Mouse (Mus musculus): ENCODE data around the gene Dleu7. TPM values are rescaled to one million over a fixed set of nuclear protein-coding genes. Genes with fewer than 3 reads are reported as not detected.
A peak's percentile ranks its signal among the peaks of the same experiment; 100 is the strongest.

Gene Dleu7
- polyA plus RNA-seq, 1 experiment from 2014 or later, result 0.78 TPM

DNA sequence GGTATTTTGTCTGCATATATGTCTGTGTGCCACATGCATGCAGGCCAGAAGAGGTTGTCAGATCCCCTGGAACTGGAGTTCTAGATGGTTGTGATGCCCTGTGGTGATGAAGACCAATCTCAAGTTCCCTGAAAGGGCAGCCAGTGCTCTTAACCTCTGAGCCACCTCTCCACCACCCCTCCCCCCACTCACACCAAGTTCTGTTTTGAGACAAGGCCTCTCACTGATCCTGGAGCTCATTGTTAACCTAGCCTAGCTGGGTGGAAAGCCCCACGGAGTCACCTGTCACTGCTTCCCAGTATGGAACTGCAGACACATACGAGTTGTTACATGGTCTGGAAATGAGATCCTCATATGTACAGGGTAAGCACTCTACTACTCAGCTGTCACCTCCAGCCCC is 9.9 kb downstream of the Dleu7 start:
- H3K9ac ChIP-seq (ENCODE audit: low read length), result no peak overlapping the region
- H3K27ac ChIP-seq (replicated peaks in 1 of 2; ENCODE audit: control insufficient read depth in 1 of 2, insufficient read depth in 1 of 2, low read depth in 2 of 2, low read length in 2 of 2), result no peak overlapping the region
- H3K4me3 ChIP-seq (ENCODE audit: control insufficient read depth in 1 of 2, insufficient read depth in 1 of 2, low read depth in 1 of 2, low read length in 2 of 2), result no peak overlapping the region
- no peaks in the 10 kb centered on the region for H3K9me3 ChIP-seq (ENCODE audit: control insufficient read depth, low read length)
- H3K4me1 ChIP-seq (ENCODE audit: control insufficient read depth in 2 of 2, insufficient read depth in 2 of 2, low read length in 2 of 2), result peaks cover 0 to 3% of the 10 kb centered on the region in 2 experiments; a peak in 1 of 4 replicates
- no peaks in the 10 kb centered on the region for H3K36me3 ChIP-seq (ENCODE audit: control insufficient read depth, insufficient read depth, low read length)
- WGBS, result 51% methylated on average over 2 of the region's 2 CpGs
- no peaks in the 10 kb centered on the region for H3K27me3 ChIP-seq (ENCODE audit: control insufficient read depth, insufficient read depth, low read length)
- H3K4me2 ChIP-seq (ENCODE audit: low read length), result no peak overlapping the region
- ATAC-seq (ENCODE audit: insufficient number of reproducible peaks, insufficient read depth, low FRiP score, low read depth), result no peak

DNA sequence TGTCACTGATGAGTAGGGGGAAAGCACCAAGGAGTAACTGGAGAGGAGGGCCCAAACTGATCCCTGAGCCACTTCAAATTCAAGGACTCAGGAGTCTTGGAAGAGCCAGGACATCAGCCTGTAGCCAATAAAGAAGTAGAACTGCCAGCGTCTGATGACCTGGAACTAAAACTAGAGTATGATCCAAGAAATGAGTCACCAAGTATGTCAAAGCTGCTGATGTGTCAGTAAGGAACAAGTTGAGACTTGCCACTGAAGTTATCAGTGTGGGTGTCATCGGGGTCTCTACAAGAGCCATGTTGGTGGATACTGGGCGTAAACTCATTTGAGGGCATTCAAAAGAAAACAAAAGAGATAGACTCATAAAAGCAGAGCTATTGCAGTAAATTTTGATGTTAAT is 19.2 kb downstream of the Dleu7 start:
- H3K36me3 ChIP-seq (ENCODE audit: control insufficient read depth, insufficient read depth, low read length), result no peaks in the 10 kb centered on the region
- no peaks in the 10 kb centered on the region for H3K9me3 ChIP-seq (ENCODE audit: control insufficient read depth, low read length)
- no peak overlapping the region for H3K4me3 ChIP-seq (ENCODE audit: control insufficient read depth in 1 of 2, insufficient read depth in 1 of 2, low read depth in 1 of 2, low read length in 2 of 2)
- no peak overlapping the region for H3K4me2 ChIP-seq (ENCODE audit: low read length)
- H3K9ac ChIP-seq (ENCODE audit: low read length), result no peak overlapping the region
- no peaks in the 10 kb centered on the region for H3K27me3 ChIP-seq (ENCODE audit: control insufficient read depth, insufficient read depth, low read length)
- 72% methylated on average over 3 of the region's 3 CpGs for WGBS
- no peak overlapping the region for H3K27ac ChIP-seq (replicated peaks in 1 of 2; ENCODE audit: control insufficient read depth in 1 of 2, insufficient read depth in 1 of 2, low read depth in 2 of 2, low read length in 2 of 2)
- H3K4me1 ChIP-seq (ENCODE audit: control insufficient read depth in 2 of 2, insufficient read depth in 2 of 2, low read length in 2 of 2), result no peaks in the 10 kb centered on the region
- ATAC-seq (ENCODE audit: insufficient number of reproducible peaks, insufficient read depth, low FRiP score, low read depth), result no peak

DNA sequence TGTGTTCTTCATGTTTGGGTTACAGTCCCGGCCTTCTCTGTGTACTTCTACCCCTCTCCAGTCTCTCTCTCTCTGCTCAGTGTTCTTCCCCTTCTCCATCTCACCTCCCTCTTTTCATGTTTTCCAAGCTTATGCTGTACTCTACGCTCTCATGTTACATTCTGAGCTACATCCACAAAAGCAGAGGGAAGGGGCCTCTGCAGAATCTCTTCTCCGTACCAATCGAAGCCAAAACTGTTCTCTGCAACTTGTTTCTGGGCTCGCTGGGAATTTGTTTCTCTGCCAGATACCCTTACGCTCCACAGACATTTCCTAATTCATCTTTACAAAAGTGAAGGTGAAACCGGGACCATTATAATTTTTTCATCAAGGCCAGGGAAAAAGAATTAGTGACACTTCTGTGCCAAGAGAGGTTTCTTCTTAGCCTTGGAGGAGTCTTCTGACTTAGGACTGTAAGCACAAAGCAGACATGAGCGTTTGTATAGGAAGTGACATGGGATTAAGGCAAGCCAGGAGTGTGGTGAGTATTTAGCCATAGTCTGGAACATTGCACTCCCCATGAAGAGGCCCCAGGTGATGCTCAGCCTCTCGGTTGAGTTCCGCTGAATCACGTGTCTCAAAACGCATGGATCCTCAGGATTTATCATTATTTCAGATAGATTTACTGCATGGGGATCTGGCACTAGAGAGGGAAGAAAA is 22.0 kb downstream of the Dleu7 start:
- H3K4me1 ChIP-seq (ENCODE audit: control insufficient read depth in 2 of 2, insufficient read depth in 2 of 2, low read length in 2 of 2), result no peaks in the 10 kb centered on the region
- 0 out of 4 replicates have a peak overlapping the region, but pooled peaks of 1 of the 2 experiments have one; percentile 8 for H3K27ac ChIP-seq (replicated peaks in 1 of 2; ENCODE audit: control insufficient read depth in 1 of 2, insufficient read depth in 1 of 2, low read depth in 2 of 2, low read length in 2 of 2)
- H3K27me3 ChIP-seq (ENCODE audit: control insufficient read depth, insufficient read depth, low read length), result no peaks in the 10 kb centered on the region
- no peak overlapping the region for H3K4me3 ChIP-seq (ENCODE audit: control insufficient read depth in 1 of 2, insufficient read depth in 1 of 2, low read depth in 1 of 2, low read length in 2 of 2)
- no peak overlapping the region for H3K9ac ChIP-seq (ENCODE audit: low read length)
- no peaks in the 10 kb centered on the region for H3K9me3 ChIP-seq (ENCODE audit: control insufficient read depth, low read length)
- 82% methylated on average over 12 of the region's 12 CpGs for whole genome bisulfite sequencing
- no peaks in the 10 kb centered on the region for H3K36me3 ChIP-seq (ENCODE audit: control insufficient read depth, insufficient read depth, low read length)
- no peak overlapping the region for H3K4me2 ChIP-seq (ENCODE audit: low read length)
- ATAC-seq (ENCODE audit: insufficient number of reproducible peaks, insufficient read depth, low FRiP score, low read depth), result no peak

DNA sequence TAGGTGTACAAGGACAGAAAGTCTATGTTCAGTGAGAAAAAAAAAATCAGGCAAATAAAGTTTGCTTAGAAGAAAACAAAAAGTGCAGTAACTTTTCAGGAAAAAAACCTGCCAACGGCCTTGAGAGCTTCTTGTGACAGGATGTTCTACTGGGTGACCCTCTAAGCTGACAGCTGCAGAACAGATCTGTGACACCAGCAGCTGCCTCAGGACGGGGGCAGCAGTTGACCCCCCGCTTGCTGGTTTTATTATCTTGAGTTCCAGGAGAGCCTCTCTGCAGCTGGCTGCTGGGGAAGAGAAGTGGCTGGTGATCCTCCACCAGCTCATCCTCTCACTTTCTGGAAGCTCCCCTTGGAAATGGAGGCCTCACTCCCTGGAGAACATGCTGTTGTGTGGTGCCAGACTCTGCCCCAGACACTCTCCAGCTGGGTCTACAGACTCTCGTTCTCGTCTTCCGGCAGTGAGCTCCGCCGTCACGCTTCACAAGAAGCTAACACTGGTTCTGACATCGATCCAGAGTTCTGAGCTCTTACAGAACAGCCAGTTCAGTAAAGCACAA is 33.8 kb downstream of the Dleu7 start:
- ATAC-seq (ENCODE audit: insufficient number of reproducible peaks, insufficient read depth, low FRiP score, low read depth), result no peak
- no peaks in the 10 kb centered on the region for H3K27me3 ChIP-seq (ENCODE audit: control insufficient read depth, insufficient read depth, low read length)
- no peak overlapping the region for H3K4me3 ChIP-seq (ENCODE audit: control insufficient read depth in 1 of 2, insufficient read depth in 1 of 2, low read depth in 1 of 2, low read length in 2 of 2)
- peak overlapping the region; percentile 27; the same call in 1 of the 2 replicates for H3K9ac ChIP-seq (ENCODE audit: low read length)
- H3K36me3 ChIP-seq (ENCODE audit: control insufficient read depth, insufficient read depth, low read length), result no peaks in the 10 kb centered on the region
- peak overlapping the region; percentile 9; the same call in 1 of the 2 replicates for H3K4me2 ChIP-seq (ENCODE audit: low read length)
- H3K9me3 ChIP-seq (ENCODE audit: control insufficient read depth, low read length), result no peaks in the 10 kb centered on the region
- H3K27ac ChIP-seq (replicated peaks in 1 of 2; ENCODE audit: control insufficient read depth in 1 of 2, insufficient read depth in 1 of 2, low read depth in 2 of 2, low read length in 2 of 2), result peak overlapping the region; percentile 58 to 75
- 29% methylated on average over 10 of the region's 10 CpGs for WGBS
- H3K4me1 ChIP-seq (ENCODE audit: control insufficient read depth in 2 of 2, insufficient read depth in 2 of 2, low read length in 2 of 2), result peaks cover 12 to 19% of the 10 kb centered on the region in 2 experiments

DNA sequence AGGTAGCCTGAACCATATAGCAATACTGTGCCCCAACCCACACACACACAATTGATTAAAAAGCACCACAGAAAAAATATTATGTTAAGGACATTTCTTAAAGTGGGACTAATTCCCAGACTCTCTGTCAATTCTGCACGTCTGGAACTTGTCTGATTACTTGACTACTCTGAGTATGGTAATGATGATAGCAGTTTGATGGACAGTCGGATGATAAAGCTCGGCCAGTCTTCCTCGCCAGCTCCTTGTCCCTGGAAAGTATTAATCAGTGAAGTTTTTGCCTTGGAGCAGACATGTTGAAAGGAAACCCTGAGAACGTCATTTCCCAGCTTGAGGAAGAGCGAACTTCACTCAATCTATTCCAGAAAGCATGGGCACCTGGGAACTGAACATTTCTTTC is 34.7 kb downstream of the Dleu7 start:
- H3K9me3 ChIP-seq (ENCODE audit: control insufficient read depth, low read length), result no peaks in the 10 kb centered on the region
- no peak overlapping the region for H3K4me2 ChIP-seq (ENCODE audit: low read length)
- no peaks in the 10 kb centered on the region for H3K36me3 ChIP-seq (ENCODE audit: control insufficient read depth, insufficient read depth, low read length)
- 11% methylated on average over 6 of the region's 6 CpGs for WGBS
- no peak overlapping the region for H3K9ac ChIP-seq (ENCODE audit: low read length)
- H3K27me3 ChIP-seq (ENCODE audit: control insufficient read depth, insufficient read depth, low read length), result no peaks in the 10 kb centered on the region
- peak overlapping the region; percentile 58 to 75; a peak in 3 of 4 replicates for H3K27ac ChIP-seq (replicated peaks in 1 of 2; ENCODE audit: control insufficient read depth in 1 of 2, insufficient read depth in 1 of 2, low read depth in 2 of 2, low read length in 2 of 2)
- peaks cover 12 to 19% of the 10 kb centered on the region in 2 experiments for H3K4me1 ChIP-seq (ENCODE audit: control insufficient read depth in 2 of 2, insufficient read depth in 2 of 2, low read length in 2 of 2)
- peak; percentile 75; the same call in 1 of the 2 replicates for ATAC-seq (ENCODE audit: insufficient number of reproducible peaks, insufficient read depth, low FRiP score, low read depth)
- no peak overlapping the region for H3K4me3 ChIP-seq (ENCODE audit: control insufficient read depth in 1 of 2, insufficient read depth in 1 of 2, low read depth in 1 of 2, low read length in 2 of 2)

DNA sequence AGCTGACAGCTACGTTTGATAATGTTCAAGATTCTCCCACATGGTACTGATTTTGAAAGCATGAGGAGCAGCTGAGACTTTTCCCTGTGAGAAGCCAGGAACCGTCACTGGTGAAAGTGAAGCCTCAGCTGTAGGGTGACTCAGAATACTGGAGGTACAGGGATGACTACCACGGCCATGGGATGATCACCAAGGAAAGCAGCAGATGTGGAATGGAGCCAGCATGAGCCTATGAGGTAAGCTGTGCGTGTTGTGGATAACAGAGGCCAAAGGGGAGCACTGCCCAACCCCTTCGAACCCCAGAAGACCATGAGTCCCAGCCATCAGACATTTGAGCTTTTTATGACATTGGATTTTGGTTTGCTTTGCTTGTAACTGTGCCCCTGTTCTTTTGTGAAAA is 36.8 kb downstream of the Dleu7 start:
- no peak overlapping the region for H3K4me2 ChIP-seq (ENCODE audit: low read length)
- 68% methylated on average over 5 of the region's 5 CpGs for WGBS
- H3K36me3 ChIP-seq (ENCODE audit: control insufficient read depth, insufficient read depth, low read length), result no peaks in the 10 kb centered on the region
- peaks cover 12 to 19% of the 10 kb centered on the region in 2 experiments for H3K4me1 ChIP-seq (ENCODE audit: control insufficient read depth in 2 of 2, insufficient read depth in 2 of 2, low read length in 2 of 2)
- H3K27ac ChIP-seq (replicated peaks in 1 of 2; ENCODE audit: control insufficient read depth in 1 of 2, insufficient read depth in 1 of 2, low read depth in 2 of 2, low read length in 2 of 2), result no peak overlapping the region
- H3K9me3 ChIP-seq (ENCODE audit: control insufficient read depth, low read length), result no peaks in the 10 kb centered on the region
- no peak for ATAC-seq (ENCODE audit: insufficient number of reproducible peaks, insufficient read depth, low FRiP score, low read depth)
- H3K4me3 ChIP-seq (ENCODE audit: control insufficient read depth in 1 of 2, insufficient read depth in 1 of 2, low read depth in 1 of 2, low read length in 2 of 2), result no peak overlapping the region
- no peaks in the 10 kb centered on the region for H3K27me3 ChIP-seq (ENCODE audit: control insufficient read depth, insufficient read depth, low read length)
- H3K9ac ChIP-seq (ENCODE audit: low read length), result no peak overlapping the region

DNA sequence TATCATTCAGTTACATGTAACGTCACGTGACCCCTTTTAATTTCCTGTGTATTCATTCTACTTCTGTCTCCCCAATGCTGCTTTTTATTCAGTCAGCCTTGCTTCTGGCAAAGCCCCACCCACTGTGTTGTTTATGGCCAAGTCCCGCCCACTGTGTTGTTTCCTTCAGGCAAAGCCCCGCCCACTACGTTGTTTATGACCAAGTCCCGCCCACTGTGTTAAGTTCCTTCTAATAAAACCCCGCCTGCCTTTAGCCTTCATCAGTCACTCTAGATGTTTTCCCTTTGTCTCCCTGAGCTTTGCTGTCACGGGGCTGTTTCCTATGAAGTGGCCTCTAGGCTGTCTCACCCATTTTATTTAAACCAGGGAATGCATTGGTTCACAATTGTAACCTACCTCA is 38.5 kb downstream of the Dleu7 start:
- peaks cover 9 to 15% of the 10 kb centered on the region in 2 experiments for H3K4me1 ChIP-seq (ENCODE audit: control insufficient read depth in 2 of 2, insufficient read depth in 2 of 2, low read length in 2 of 2)
- H3K27me3 ChIP-seq (ENCODE audit: control insufficient read depth, insufficient read depth, low read length), result no peaks in the 10 kb centered on the region
- no peaks in the 10 kb centered on the region for H3K36me3 ChIP-seq (ENCODE audit: control insufficient read depth, insufficient read depth, low read length)
- no peak overlapping the region for H3K27ac ChIP-seq (replicated peaks in 1 of 2; ENCODE audit: control insufficient read depth in 1 of 2, insufficient read depth in 1 of 2, low read depth in 2 of 2, low read length in 2 of 2)
- H3K9me3 ChIP-seq (ENCODE audit: control insufficient read depth, low read length), result no peaks in the 10 kb centered on the region
- no peak overlapping the region for H3K4me3 ChIP-seq (ENCODE audit: control insufficient read depth in 1 of 2, insufficient read depth in 1 of 2, low read depth in 1 of 2, low read length in 2 of 2)
- H3K4me2 ChIP-seq (ENCODE audit: low read length), result no peak overlapping the region
- no peak for ATAC-seq (ENCODE audit: insufficient number of reproducible peaks, insufficient read depth, low FRiP score, low read depth)
- no peak overlapping the region for H3K9ac ChIP-seq (ENCODE audit: low read length)
- WGBS, result 71% methylated on average over 8 of the region's 8 CpGs

All from heart, embryonic 14.5 days (tissue).